22 mouse cellular contexts compared by ENCODE assay signal in genomic region chr7:28368276-28368920, GRCm38 (mm10). TPM values are rescaled to one million over a fixed set of nuclear protein-coding genes. Genes with fewer than 3 reads are reported as not detected.
DNase-seq lines count a peak whose midpoint lies in the region; ATAC-seq and TF ChIP-seq lines count a peak whose summit lies in the region.
"Had no signal": no experiment of that assay in that cellular context is flagged by ENCODE, and none has a peak within 500 bp of the region (broad histone marks: within the 10 kb centered on the region; RNA-seq: fewer than 3 reads in every experiment).

No protein-coding gene starts in this region.

- H3K9me3 ChIP-seq in embryonic facial prominence, embryonic 13.5 days: no peaks in the 10 kb centered on the region
- no peaks in the 10 kb centered on the region for H3K9me3 ChIP-seq in embryonic facial prominence, embryonic 10.5 days
- no peaks in the 10 kb centered on the region for H3K9me3 ChIP-seq in heart, embryonic 11.5 days (replicated peaks; ENCODE audit: control insufficient read depth, low read length)
- H3K9me3 ChIP-seq in kidney, embryonic 15.5 days (replicated peaks): no peaks in the 10 kb centered on the region
- H3K9me3 ChIP-seq in kidney, embryonic 16.5 days (ENCODE audit: low read length): no peaks in the 10 kb centered on the region
- H3K9me3 ChIP-seq in embryonic facial prominence, embryonic 14.5 days (ENCODE audit: control insufficient read depth, low read length): no peaks in the 10 kb centered on the region
- H3K9me3 ChIP-seq: embryonic facial prominence, embryonic 15.5 days; limb, embryonic 15.5 days; lung, embryonic 15.5 days had no signal

- H3K4me3 ChIP-seq in embryonic facial prominence, embryonic 13.5 days: peak overlapping the region; percentile 3; the same call in 1 of the 2 replicates
- H3K4me3 ChIP-seq in embryonic facial prominence, embryonic 10.5 days: no peak overlapping the region
- no peak overlapping the region for H3K4me3 ChIP-seq in heart, embryonic 11.5 days (ENCODE audit: low read depth, low read length)
- H3K4me3 ChIP-seq in heart, adult 2 months: no peak overlapping the region
- H3K4me3 ChIP-seq in kidney, embryonic 15.5 days (replicated peaks): no peak overlapping the region
- no peak overlapping the region for H3K4me3 ChIP-seq in kidney, embryonic 16.5 days (ENCODE audit: low read length)
- no peak overlapping the region for H3K4me3 ChIP-seq in embryonic facial prominence, embryonic 14.5 days (ENCODE audit: low read depth, low read length)
- H3K4me3 ChIP-seq: limb, embryonic 15.5 days; lung, embryonic 15.5 days had no signal

- no peak for TF ChIP-seq POLR2A in heart, adult 2 months (IDR thresholded peaks at IDR 0.05; ENCODE audit: insufficient read depth, low read depth, low read length)

- TF ChIP-seq EP300 in heart, adult 2 months (IDR thresholded peaks at IDR 0.05; ENCODE audit: insufficient read depth, low read depth, low read length): no peak

- H3K79me2 ChIP-seq in heart, adult 2 months (replicated peaks; ENCODE audit: control insufficient read depth, insufficient read depth, low read length): no peaks in the 10 kb centered on the region; the same call in none of the 2 replicates

- intact Hi-C loops in heart, adult 2 months (cut with DNase I): no loop called here

- no peak for DNase-seq in embryonic facial prominence, embryonic 10.5 days (ENCODE audit: low spot score)
- DNase-seq in heart, adult 2 months: no peak
- no peak for DNase-seq in embryonic facial prominence, embryonic 14.5 days (ENCODE audit: low spot score)
- DNase-seq: adrenal gland, postnatal 14 days; cerebellum, adult 2 months; cerebellum, postnatal 25 days; heart, postnatal 36 days; kidney, adult 9 months; kidney, postnatal 36 days; layer of hippocampus, postnatal 36 days; lung, postnatal 4 days; thymus, adult 18-20 months had no signal

- TF ChIP-seq CTCF in heart, adult 2 months (IDR thresholded peaks at IDR 0.05): no peak

- peaks cover 70% of the 10 kb centered on the region for H3K36me3 ChIP-seq in embryonic facial prominence, embryonic 13.5 days
- peaks cover 74% of the 10 kb centered on the region for H3K36me3 ChIP-seq in embryonic facial prominence, embryonic 10.5 days (replicated peaks)
- peaks cover 37% of the 10 kb centered on the region for H3K36me3 ChIP-seq in heart, embryonic 11.5 days (ENCODE audit: control insufficient read depth, insufficient read depth, low read length)
- no peaks in the 10 kb centered on the region for H3K36me3 ChIP-seq in heart, adult 2 months (ENCODE audit: control insufficient read depth, insufficient read depth, low read length)
- peaks cover 69% of the 10 kb centered on the region for H3K36me3 ChIP-seq in kidney, embryonic 15.5 days
- peaks cover 58% of the 10 kb centered on the region for H3K36me3 ChIP-seq in kidney, embryonic 16.5 days (ENCODE audit: insufficient read depth, low read length)
- peaks cover 71% of the 10 kb centered on the region for H3K36me3 ChIP-seq in embryonic facial prominence, embryonic 14.5 days (ENCODE audit: control insufficient read depth, insufficient read depth, low read length)

- H3K4me1 ChIP-seq in embryonic facial prominence, embryonic 13.5 days: peaks cover 20% of the 10 kb centered on the region
- H3K4me1 ChIP-seq in embryonic facial prominence, embryonic 10.5 days: peaks cover 32% of the 10 kb centered on the region
- H3K4me1 ChIP-seq in heart, embryonic 11.5 days (ENCODE audit: control insufficient read depth, insufficient read depth, low read length): peaks cover 13% of the 10 kb centered on the region
- peaks cover 9% of the 10 kb centered on the region for H3K4me1 ChIP-seq in heart, adult 2 months (ENCODE audit: control insufficient read depth, insufficient read depth, low read length)
- H3K4me1 ChIP-seq in kidney, embryonic 15.5 days: peaks cover 32% of the 10 kb centered on the region
- peaks cover 21% of the 10 kb centered on the region for H3K4me1 ChIP-seq in kidney, embryonic 16.5 days (ENCODE audit: insufficient read depth, low read length)
- peaks cover 14% of the 10 kb centered on the region for H3K4me1 ChIP-seq in embryonic facial prominence, embryonic 14.5 days (ENCODE audit: control insufficient read depth, insufficient read depth, low read length)

- no peak overlapping the region for H3K27ac ChIP-seq in embryonic facial prominence, embryonic 13.5 days
- no peak overlapping the region for H3K27ac ChIP-seq in embryonic facial prominence, embryonic 10.5 days (replicated peaks)
- no peak overlapping the region for H3K27ac ChIP-seq in heart, embryonic 11.5 days (ENCODE audit: low read depth, low read length)
- no peak overlapping the region for H3K27ac ChIP-seq in heart, adult 2 months
- no peak overlapping the region for H3K27ac ChIP-seq in kidney, embryonic 15.5 days
- H3K27ac ChIP-seq in kidney, embryonic 16.5 days (ENCODE audit: low read length): no peak overlapping the region
- no peak overlapping the region for H3K27ac ChIP-seq in embryonic facial prominence, embryonic 14.5 days (replicated peaks; ENCODE audit: low read depth, low read length)
- H3K27ac ChIP-seq: embryonic facial prominence, embryonic 15.5 days; hindbrain, postnatal 0 days; limb, embryonic 15.5 days; liver, embryonic 14.5 days; lung, embryonic 15.5 days had no signal

- H3K9ac ChIP-seq in embryonic facial prominence, embryonic 13.5 days: no peak overlapping the region
- 0 out of 2 replicates have a peak overlapping the region, but pooled peaks have one; percentile 22 for H3K9ac ChIP-seq in heart, embryonic 11.5 days (ENCODE audit: low read depth, low read length)
- no peak overlapping the region for H3K9ac ChIP-seq in heart, adult 2 months (ENCODE audit: low read depth, low read length)
- no peak overlapping the region for H3K9ac ChIP-seq in kidney, embryonic 15.5 days
- H3K9ac ChIP-seq in kidney, embryonic 16.5 days (replicated peaks; ENCODE audit: low read length): no peak overlapping the region
- 0 out of 2 replicates have a peak overlapping the region, but pooled peaks have one; percentile 19 for H3K9ac ChIP-seq in embryonic facial prominence, embryonic 14.5 days (ENCODE audit: low read depth, low read length)
- H3K9ac ChIP-seq: embryonic facial prominence, embryonic 15.5 days; limb, embryonic 15.5 days; liver, embryonic 14.5 days; lung, embryonic 15.5 days had no signal

- no peak for ATAC-seq in embryonic facial prominence, embryonic 13.5 days (ENCODE audit: insufficient number of reproducible peaks, insufficient read depth, low FRiP score, low TSS enrichment, low read depth)
- no peak for ATAC-seq in heart, embryonic 11.5 days (replicated peaks; ENCODE audit: insufficient number of reproducible peaks, low FRiP score, low TSS enrichment)
- ATAC-seq in kidney, embryonic 15.5 days (replicated peaks; ENCODE audit: low FRiP score): no peak
- no peak for ATAC-seq in kidney, embryonic 16.5 days (ENCODE audit: low FRiP score, low TSS enrichment)
- ATAC-seq in embryonic facial prominence, embryonic 14.5 days (ENCODE audit: low read depth): no peak
- ATAC-seq: hindbrain, postnatal 0 days; intestine, embryonic 16.5 days had no signal

- WGBS in embryonic facial prominence, embryonic 13.5 days: 92% methylated on average over 16 of the region's 16 CpGs
- WGBS in embryonic facial prominence, embryonic 10.5 days: 89% methylated on average over 16 of the region's 16 CpGs
- 88% methylated on average over 16 of the region's 16 CpGs for WGBS in heart, embryonic 11.5 days (ENCODE audit: insufficient replicate concordance)
- WGBS in heart, adult 2 months: 86% methylated on average over 16 of the region's 16 CpGs
- 93% methylated on average over 16 of the region's 16 CpGs for WGBS in kidney, embryonic 15.5 days
- 95% methylated on average over 16 of the region's 16 CpGs for WGBS in kidney, embryonic 16.5 days
- WGBS in embryonic facial prominence, embryonic 14.5 days: 88% methylated on average over 16 of the region's 16 CpGs

- H3K4me2 ChIP-seq in embryonic facial prominence, embryonic 13.5 days: 0 out of 2 replicates have a peak overlapping the region, but pooled peaks have one; percentile 96
- H3K4me2 ChIP-seq in heart, embryonic 11.5 days: no peak overlapping the region
- peak overlapping the region; percentile 73; the same call in 1 of the 2 replicates for H3K4me2 ChIP-seq in kidney, embryonic 15.5 days
- no peak overlapping the region for H3K4me2 ChIP-seq in kidney, embryonic 16.5 days (replicated peaks; ENCODE audit: low read depth, low read length)
- H3K4me2 ChIP-seq in embryonic facial prominence, embryonic 14.5 days (ENCODE audit: low read depth, low read length): no peak overlapping the region
- H3K4me2 ChIP-seq: embryonic facial prominence, embryonic 15.5 days; limb, embryonic 15.5 days; lung, embryonic 15.5 days had no signal

- no peaks in the 10 kb centered on the region for H3K27me3 ChIP-seq in embryonic facial prominence, embryonic 13.5 days
- no peaks in the 10 kb centered on the region for H3K27me3 ChIP-seq in embryonic facial prominence, embryonic 10.5 days (replicated peaks; ENCODE audit: low read depth, poor library complexity, severe bottlenecking)
- H3K27me3 ChIP-seq in heart, embryonic 11.5 days (ENCODE audit: control insufficient read depth, insufficient read depth, low read length): no peaks in the 10 kb centered on the region
- no peaks in the 10 kb centered on the region for H3K27me3 ChIP-seq in heart, adult 2 months (ENCODE audit: control insufficient read depth, insufficient read depth, low read length)
- H3K27me3 ChIP-seq in kidney, embryonic 15.5 days: no peaks in the 10 kb centered on the region
- no peaks in the 10 kb centered on the region for H3K27me3 ChIP-seq in kidney, embryonic 16.5 days (ENCODE audit: insufficient read depth, low read length)
- no peaks in the 10 kb centered on the region for H3K27me3 ChIP-seq in embryonic facial prominence, embryonic 14.5 days (replicated peaks; ENCODE audit: control insufficient read depth, insufficient read depth, low read length)
- H3K27me3 ChIP-seq: embryonic facial prominence, embryonic 15.5 days; limb, embryonic 15.5 days; lung, embryonic 15.5 days had no signal

RNA-seq across cellular contexts. Expression of gene Plekhg2, which starts 4.0 kb away (rescaled TPM):
- polyA plus RNA-seq in embryonic facial prominence, embryonic 13.5 days (2015; fragmentation: Nextera tagmentation; extraction: Ambion mirVana): 102 and 109 TPM in 2 replicates
- 93.4 and 101 TPM in 2 replicates for polyA plus RNA-seq in embryonic facial prominence, embryonic 10.5 days (2016; fragmentation: Nextera tagmentation; extraction: Ambion mirVana)
- 44.6 and 47.8 TPM in 2 replicates for polyA plus RNA-seq in heart, embryonic 11.5 days (2014; fragmentation: Nextera tagmentation; extraction: Ambion mirVana)
- total RNA-seq in heart, adult 2 months (2021): 10 to 100 TPM; 10.4 to 14.3 TPM
- 15.9 and 16.3 TPM in 2 replicates for polyA plus RNA-seq in heart, adult 2 months (2012; rRNA removed)
- 69.9 and 84.6 TPM in 2 replicates for polyA plus RNA-seq in kidney, embryonic 15.5 days (2015; fragmentation: Nextera tagmentation; extraction: Ambion mirVana)
- 69.1 and 83.3 TPM in 2 replicates for polyA plus RNA-seq in kidney, embryonic 16.5 days (2015; fragmentation: Nextera tagmentation; extraction: Ambion mirVana)
- 41.1 and 51.3 TPM in 2 replicates for polyA plus RNA-seq in embryonic facial prominence, embryonic 14.5 days (2014; fragmentation: Nextera tagmentation; extraction: Ambion mirVana)

RNA-seq across cellular contexts. Expression of gene Zfp36, which starts 11.7 kb away (rescaled TPM):
- 9.7 and 11.0 TPM in 2 replicates for polyA plus RNA-seq in embryonic facial prominence, embryonic 13.5 days (2015; fragmentation: Nextera tagmentation; extraction: Ambion mirVana)
- 5.6 and 5.7 TPM in 2 replicates for polyA plus RNA-seq in embryonic facial prominence, embryonic 10.5 days (2016; fragmentation: Nextera tagmentation; extraction: Ambion mirVana)
- 10.9 and 11.6 TPM in 2 replicates for polyA plus RNA-seq in heart, embryonic 11.5 days (2014; fragmentation: Nextera tagmentation; extraction: Ambion mirVana)
- 10 to 100 TPM; 19.4 to 26.3 TPM for total RNA-seq in heart, adult 2 months (2021)
- 26.1 and 28.2 TPM in 2 replicates for polyA plus RNA-seq in heart, adult 2 months (2012; rRNA removed)
- polyA plus RNA-seq in kidney, embryonic 15.5 days (2015; fragmentation: Nextera tagmentation; extraction: Ambion mirVana): 16.2 TPM in 2 replicates
- 16.1 and 18.4 TPM in 2 replicates for polyA plus RNA-seq in kidney, embryonic 16.5 days (2015; fragmentation: Nextera tagmentation; extraction: Ambion mirVana)
- polyA plus RNA-seq in embryonic facial prominence, embryonic 14.5 days (2014; fragmentation: Nextera tagmentation; extraction: Ambion mirVana): 13.5 and 14.4 TPM in 2 replicates

RNA-seq across cellular contexts. Expression of gene Rps16, which starts 17.9 kb away (rescaled TPM):
- polyA plus RNA-seq in embryonic facial prominence, embryonic 13.5 days (2015; fragmentation: Nextera tagmentation; extraction: Ambion mirVana): 1,032 and 1,091 TPM in 2 replicates
- 1,023 and 1,043 TPM in 2 replicates for polyA plus RNA-seq in embryonic facial prominence, embryonic 10.5 days (2016; fragmentation: Nextera tagmentation; extraction: Ambion mirVana)
- 750 and 792 TPM in 2 replicates for polyA plus RNA-seq in heart, embryonic 11.5 days (2014; fragmentation: Nextera tagmentation; extraction: Ambion mirVana)
- 100 to 1,000 TPM; 496 to 556 TPM for total RNA-seq in heart, adult 2 months (2021)
- 312 and 411 TPM in 2 replicates for polyA plus RNA-seq in heart, adult 2 months (2012; rRNA removed)
- polyA plus RNA-seq in kidney, embryonic 15.5 days (2015; fragmentation: Nextera tagmentation; extraction: Ambion mirVana): 995 and 1,159 TPM in 2 replicates
- 840 and 918 TPM in 2 replicates for polyA plus RNA-seq in kidney, embryonic 16.5 days (2015; fragmentation: Nextera tagmentation; extraction: Ambion mirVana)
- 1,196 and 1,252 TPM in 2 replicates for polyA plus RNA-seq in embryonic facial prominence, embryonic 14.5 days (2014; fragmentation: Nextera tagmentation; extraction: Ambion mirVana)

RNA-seq across cellular contexts. Expression of gene Med29, which starts 24.1 kb away (rescaled TPM):
- polyA plus RNA-seq in embryonic facial prominence, embryonic 13.5 days (2015; fragmentation: Nextera tagmentation; extraction: Ambion mirVana): 40.5 and 53.5 TPM in 2 replicates
- 61.9 and 62.6 TPM in 2 replicates for polyA plus RNA-seq in embryonic facial prominence, embryonic 10.5 days (2016; fragmentation: Nextera tagmentation; extraction: Ambion mirVana)
- 46.4 and 54.3 TPM in 2 replicates for polyA plus RNA-seq in heart, embryonic 11.5 days (2014; fragmentation: Nextera tagmentation; extraction: Ambion mirVana)
- 10 to 100 TPM; 20.8 to 21.5 TPM for total RNA-seq in heart, adult 2 months (2021)
- polyA plus RNA-seq in heart, adult 2 months (2012; rRNA removed): 48.8 and 50.4 TPM in 2 replicates
- polyA plus RNA-seq in kidney, embryonic 15.5 days (2015; fragmentation: Nextera tagmentation; extraction: Ambion mirVana): 52.6 and 57.7 TPM in 2 replicates
- 52.9 and 55.9 TPM in 2 replicates for polyA plus RNA-seq in kidney, embryonic 16.5 days (2015; fragmentation: Nextera tagmentation; extraction: Ambion mirVana)
- 44.1 and 48.2 TPM in 2 replicates for polyA plus RNA-seq in embryonic facial prominence, embryonic 14.5 days (2014; fragmentation: Nextera tagmentation; extraction: Ambion mirVana)

RNA-seq across cellular contexts. Expression of gene Paf1, which starts 24.4 kb away (rescaled TPM):
- polyA plus RNA-seq in embryonic facial prominence, embryonic 13.5 days (2015; fragmentation: Nextera tagmentation; extraction: Ambion mirVana): 80.5 and 89.6 TPM in 2 replicates
- 88.3 and 89.0 TPM in 2 replicates for polyA plus RNA-seq in embryonic facial prominence, embryonic 10.5 days (2016; fragmentation: Nextera tagmentation; extraction: Ambion mirVana)
- 70.2 and 81.4 TPM in 2 replicates for polyA plus RNA-seq in heart, embryonic 11.5 days (2014; fragmentation: Nextera tagmentation; extraction: Ambion mirVana)
- total RNA-seq in heart, adult 2 months (2021): 10 to 100 TPM; 41.3 to 42.1 TPM
- 63.8 and 67.0 TPM in 2 replicates for polyA plus RNA-seq in heart, adult 2 months (2012; rRNA removed)
- polyA plus RNA-seq in kidney, embryonic 15.5 days (2015; fragmentation: Nextera tagmentation; extraction: Ambion mirVana): 86.8 and 100 TPM in 2 replicates
- polyA plus RNA-seq in kidney, embryonic 16.5 days (2015; fragmentation: Nextera tagmentation; extraction: Ambion mirVana): 97.4 and 108 TPM in 2 replicates
- polyA plus RNA-seq in embryonic facial prominence, embryonic 14.5 days (2014; fragmentation: Nextera tagmentation; extraction: Ambion mirVana): 52.1 and 54.1 TPM in 2 replicates

Comparison
In these comparisons a context has a peak if more than half of its experiments do, and no peak if none do; other contexts are left out.
1. H3K4me2 ChIP-seq: peak in embryonic facial prominence, embryonic 13.5 days (single experiment) and kidney, embryonic 15.5 days (single experiment); none in heart, embryonic 11.5 days (single experiment), kidney, embryonic 16.5 days (single experiment) and embryonic facial prominence, embryonic 14.5 days (single experiment).
2. H3K9ac ChIP-seq: peak in heart, embryonic 11.5 days (single experiment) and embryonic facial prominence, embryonic 14.5 days (single experiment); none in embryonic facial prominence, embryonic 13.5 days (single experiment), heart, adult 2 months (single experiment), kidney, embryonic 15.5 days (single experiment) and kidney, embryonic 16.5 days (single experiment).